In the genomic region with DNA sequence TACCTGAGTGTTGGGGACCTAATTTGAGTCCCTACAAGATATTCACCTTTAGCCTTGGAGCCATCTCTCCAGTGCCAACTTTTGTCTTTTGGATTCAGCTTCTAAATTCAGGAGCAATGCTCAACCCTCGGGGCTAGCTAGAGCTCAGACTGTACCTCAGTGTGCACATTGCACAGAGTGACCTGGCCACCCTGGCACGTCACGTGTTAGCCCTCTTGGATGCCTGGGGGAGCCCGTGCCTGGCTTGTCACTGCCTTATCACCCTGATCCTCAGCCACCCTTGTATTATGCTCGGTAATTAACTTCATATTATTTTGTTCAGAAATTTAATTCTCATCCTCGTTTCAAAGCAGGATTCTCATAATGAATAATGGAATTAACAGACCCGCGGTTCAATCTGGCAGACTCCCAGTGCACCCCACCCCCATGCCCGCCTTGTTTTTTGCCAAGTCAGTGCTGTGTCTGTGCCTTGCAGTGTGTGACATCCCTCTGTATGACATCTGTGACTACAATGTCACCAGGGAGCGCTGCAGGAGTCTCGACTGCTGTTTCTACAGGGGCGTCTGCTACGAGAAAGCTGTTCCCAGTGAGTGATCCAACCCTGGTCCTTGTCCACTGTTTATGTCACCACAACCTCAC, we compare ENCODE assay signal across 15 mouse cellular contexts. TPM values are rescaled to one million over a fixed set of nuclear protein-coding genes. Genes with fewer than 3 reads are reported as not detected.
DNase-seq lines count a peak whose midpoint lies in the region; ATAC-seq and TF ChIP-seq lines count a peak whose summit lies in the region.
"Had no signal": no experiment of that assay in that cellular context is flagged by ENCODE, and none has a peak within 500 bp of the region (broad histone marks: within the 10 kb centered on the region; RNA-seq: fewer than 3 reads in every experiment).

No protein-coding gene starts in this region.

- peaks cover 16% of the 10 kb centered on the region for H3K4me1 ChIP-seq in forebrain, embryonic 14.5 days (ENCODE audit: control insufficient read depth, insufficient read depth, low read length)
- peaks cover 9% of the 10 kb centered on the region for H3K4me1 ChIP-seq in forebrain, embryonic 10.5 days
- H3K4me1 ChIP-seq in lung, embryonic 16.5 days (replicated peaks; ENCODE audit: control insufficient read depth, insufficient read depth, low read length): peaks cover 11% of the 10 kb centered on the region
- H3K4me1 ChIP-seq in lung, adult 2 months (ENCODE audit: control insufficient read depth, insufficient read depth, low read length): 0 out of 2 replicates have a peak, but pooled peaks cover 3% of the 10 kb centered on the region
- peaks cover 24% of the 10 kb centered on the region for H3K4me1 ChIP-seq in forebrain, embryonic 16.5 days (replicated peaks; ENCODE audit: control insufficient read depth, insufficient read depth, low read length)

- peak; percentile 55 for DNase-seq in forebrain, embryonic 14.5 days (ENCODE audit: low spot score)
- DNase-seq in forebrain, embryonic 10.5 days (ENCODE audit: extremely low spot score, low spot score): no peak
- DNase-seq in lung, adult 2 months: no peak
- DNase-seq in layer of hippocampus, postnatal 36 days: peak; percentile 59 to 65
- no peak for DNase-seq in urinary bladder, postnatal 14 days (ENCODE audit: low spot score)
- DNase-seq in thymus, adult 18-20 months: no peak
- DNase-seq: cerebellum, adult 11 months; kidney, adult 9 months; spleen, adult 18-20 months had no signal

- H3K4me3 ChIP-seq in forebrain, embryonic 14.5 days (ENCODE audit: low read depth, low read length): no peak overlapping the region
- H3K4me3 ChIP-seq in forebrain, embryonic 10.5 days: no peak overlapping the region
- H3K4me3 ChIP-seq in lung, embryonic 16.5 days (ENCODE audit: low read length): no peak overlapping the region
- H3K4me3 ChIP-seq in lung, adult 2 months (replicated peaks; ENCODE audit: extremely low read depth, low read depth, low read length): no peak overlapping the region
- no peak overlapping the region for H3K4me3 ChIP-seq in forebrain, embryonic 16.5 days (replicated peaks; ENCODE audit: low read length)

- no peaks in the 10 kb centered on the region for H3K9me3 ChIP-seq in forebrain, embryonic 14.5 days (replicated peaks; ENCODE audit: control insufficient read depth, low read length)
- H3K9me3 ChIP-seq in forebrain, embryonic 10.5 days: no peaks in the 10 kb centered on the region
- no peaks in the 10 kb centered on the region for H3K9me3 ChIP-seq in lung, embryonic 16.5 days (ENCODE audit: control insufficient read depth, low read length)
- H3K9me3 ChIP-seq in forebrain, embryonic 16.5 days (ENCODE audit: control insufficient read depth, low read length): no peaks in the 10 kb centered on the region

- H3K9ac ChIP-seq in forebrain, embryonic 14.5 days (ENCODE audit: low read length): no peak overlapping the region
- no peak overlapping the region for H3K9ac ChIP-seq in lung, embryonic 16.5 days (ENCODE audit: low read length)
- no peak overlapping the region for H3K9ac ChIP-seq in forebrain, embryonic 16.5 days (replicated peaks; ENCODE audit: low read depth, low read length)

- no peaks in the 10 kb centered on the region for H3K36me3 ChIP-seq in forebrain, embryonic 14.5 days (ENCODE audit: control insufficient read depth, insufficient read depth, low read length)
- no peaks in the 10 kb centered on the region for H3K36me3 ChIP-seq in forebrain, embryonic 10.5 days (replicated peaks)
- no peaks in the 10 kb centered on the region for H3K36me3 ChIP-seq in lung, embryonic 16.5 days (ENCODE audit: control insufficient read depth, insufficient read depth, low read length)
- no peaks in the 10 kb centered on the region for H3K36me3 ChIP-seq in forebrain, embryonic 16.5 days (ENCODE audit: control insufficient read depth, insufficient read depth)

- 0 out of 2 replicates have a peak, but pooled peaks have one; percentile 41 for ATAC-seq in forebrain, embryonic 14.5 days
- ATAC-seq in lung, embryonic 16.5 days (ENCODE audit: low read depth): 0 out of 2 replicates have a peak, but pooled peaks have one; percentile 21
- ATAC-seq in forebrain, embryonic 16.5 days: peak; percentile 59

- H3K4me2 ChIP-seq in forebrain, embryonic 14.5 days (ENCODE audit: low read length): no peak overlapping the region
- H3K4me2 ChIP-seq in lung, embryonic 16.5 days (ENCODE audit: low read depth, low read length): no peak overlapping the region
- no peak overlapping the region for H3K4me2 ChIP-seq in forebrain, embryonic 16.5 days (ENCODE audit: low read length)

- TF ChIP-seq POLR2A in lung, adult 2 months (IDR thresholded peaks at IDR 0.05; ENCODE audit: borderline replicate concordance, extremely low read depth, low read depth, low read length): no peak

- TF ChIP-seq CTCF in lung, adult 2 months (IDR thresholded peaks at IDR 0.05; ENCODE audit: insufficient read depth, low read length): no peak

- no peak overlapping the region; the same call in 1 of the 2 replicates for H3K27ac ChIP-seq in forebrain, embryonic 14.5 days (ENCODE audit: low read depth, low read length)
- H3K27ac ChIP-seq in forebrain, embryonic 10.5 days: no peak overlapping the region
- no peak overlapping the region for H3K27ac ChIP-seq in lung, embryonic 16.5 days (ENCODE audit: low read length)
- no peak overlapping the region for H3K27ac ChIP-seq in forebrain, embryonic 16.5 days (ENCODE audit: low read length)

- no peaks in the 10 kb centered on the region for H3K27me3 ChIP-seq in forebrain, embryonic 14.5 days (replicated peaks; ENCODE audit: control insufficient read depth, insufficient read depth, low read length)
- H3K27me3 ChIP-seq in forebrain, embryonic 10.5 days (ENCODE audit: poor library complexity, severe bottlenecking): no peaks in the 10 kb centered on the region
- H3K27me3 ChIP-seq in lung, embryonic 16.5 days (ENCODE audit: control insufficient read depth, insufficient read depth, low read depth, low read length): no peaks in the 10 kb centered on the region
- no peaks in the 10 kb centered on the region for H3K27me3 ChIP-seq in forebrain, embryonic 16.5 days (replicated peaks; ENCODE audit: control insufficient read depth, insufficient read depth, low read length)

- WGBS in forebrain, embryonic 14.5 days: 56% methylated on average over 13 of the region's 13 CpGs
- WGBS in forebrain, embryonic 10.5 days: 87% methylated on average over 13 of the region's 13 CpGs
- 67% methylated on average over 13 of the region's 13 CpGs for WGBS in lung, embryonic 16.5 days
- WGBS in lung, adult 2 months: 69% methylated on average over 13 of the region's 13 CpGs
- 41% methylated on average over 13 of the region's 13 CpGs for WGBS in forebrain, embryonic 16.5 days

RNA-seq across cellular contexts. Expression of a gene that starts 3.5 kb away (rescaled TPM):
- polyA plus RNA-seq in forebrain, embryonic 14.5 days (2014; fragmentation: Nextera tagmentation; extraction: Ambion mirVana): 0.58 TPM in 1 of 2 replicates, not detected in the other
- not detected in 2 replicates for polyA plus RNA-seq in forebrain, embryonic 10.5 days (2016; fragmentation: Nextera tagmentation; extraction: Ambion mirVana)
- polyA plus RNA-seq in lung, embryonic 16.5 days (2015; fragmentation: Nextera tagmentation; extraction: Ambion mirVana): not detected in 2 replicates
- not detected in 2 replicates for polyA plus RNA-seq in lung, adult 2 months (2012; rRNA removed)
- polyA plus RNA-seq in forebrain, embryonic 16.5 days (2015; fragmentation: Nextera tagmentation; extraction: Ambion mirVana): 0.52 and 0.66 TPM in 2 replicates
- 1 to 10 TPM in 1 of 2 experiments, under 1 TPM in 1; 0.48 to 1.6 TPM for total RNA-seq in layer of hippocampus, postnatal 36 days (2021)
- total RNA-seq: adrenal gland, postnatal 4 days; ES-E14; heart, adult 18-20 months; hematopoietic stem cell, adult 5-6 weeks had no signal

Comparison
In these comparisons a context has a peak if more than half of its experiments do, and no peak if none do; other contexts are left out.
1. DNase-seq: peak in forebrain, embryonic 14.5 days (single experiment) and layer of hippocampus, postnatal 36 days (2 of 2); none in forebrain, embryonic 10.5 days (single experiment), lung, adult 2 months (single experiment), urinary bladder, postnatal 14 days (single experiment) and thymus, adult 18-20 months (0 of 2).
2. Peak in every context shown above with its lines, with median percentiles within 50 percentile points of each other: ATAC-seq.